Mouse (Mus musculus): ENCODE measurements around the gene Ptprj. TPM values are rescaled to one million over a fixed set of nuclear protein-coding genes. Genes with fewer than 3 reads are reported as not detected.

Gene Ptprj
- polyA plus RNA-seq, 1 experiment, result 25.1 TPM

DNA sequence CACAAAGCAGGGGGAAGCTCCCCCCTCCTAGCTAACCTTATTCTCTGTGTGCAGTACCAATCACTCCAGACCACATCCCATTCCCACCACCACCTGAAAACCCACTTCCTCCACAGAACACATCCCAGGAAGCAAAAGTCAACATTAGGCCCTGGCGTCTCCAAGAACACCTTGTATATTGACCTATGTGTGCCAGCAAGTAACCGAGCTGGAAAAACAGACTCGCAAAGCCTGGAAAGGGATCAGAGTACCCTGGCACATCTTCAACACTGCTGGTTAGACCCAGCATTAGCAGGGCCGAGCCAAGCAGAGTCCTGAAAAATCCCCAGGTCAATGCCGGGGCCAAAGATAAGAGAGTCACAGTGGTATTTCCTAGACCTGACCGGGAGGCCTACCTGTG, 58.0 kb downstream of the Ptprj start:
- H3K27ac ChIP-seq (ENCODE audit: control insufficient read depth, insufficient read depth, low read depth, low read length, poor library complexity), result 0 out of 2 replicates have a peak overlapping the region, but pooled peaks have one; percentile 12
- TF ChIP-seq POLR2A (IDR thresholded peaks at IDR 0.05; ENCODE audit: borderline replicate concordance, control insufficient read depth, low read depth, low read length) (no peak), CTCF (IDR thresholded peaks at IDR 0.05; ENCODE audit: control insufficient read depth, insufficient read depth, low read length) (no peak)
- WGBS, result 84% methylated on average over 6 of the region's 6 CpGs
- no peak overlapping the region for H3K4me3 ChIP-seq (replicated peaks; ENCODE audit: control insufficient read depth, low read depth, low read length)
- H3K4me1 ChIP-seq (ENCODE audit: control insufficient read depth, insufficient read depth, low read length), result peaks cover 13% of the 10 kb centered on the region

DNA sequence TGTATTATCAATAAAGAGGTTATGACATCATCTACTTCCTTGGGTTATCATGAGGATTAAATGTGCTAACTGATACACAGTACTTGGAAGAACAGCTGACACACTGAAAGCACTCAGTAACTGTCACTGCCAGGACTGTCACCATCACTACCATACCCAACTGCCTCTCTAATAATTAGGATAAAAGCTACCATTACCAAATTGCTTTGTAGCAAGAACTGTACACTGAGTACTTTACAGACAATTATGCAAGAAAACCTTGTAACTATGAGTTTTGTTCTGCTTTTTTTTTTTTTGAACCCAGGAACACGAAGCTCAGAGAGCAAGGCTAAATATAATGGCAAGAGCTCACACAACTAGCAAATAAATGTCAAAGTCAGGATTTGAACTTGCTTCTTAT, 58.5 kb downstream of the Ptprj start:
- H3K4me3 ChIP-seq (replicated peaks; ENCODE audit: control insufficient read depth, low read depth, low read length), result no peak overlapping the region
- WGBS, result 14% methylated on average over 1 of the region's 1 CpGs
- H3K4me1 ChIP-seq (ENCODE audit: control insufficient read depth, insufficient read depth, low read length), result peaks cover 13% of the 10 kb centered on the region
- TF ChIP-seq POLR2A (IDR thresholded peaks at IDR 0.05; ENCODE audit: borderline replicate concordance, control insufficient read depth, low read depth, low read length) (no peak), CTCF (IDR thresholded peaks at IDR 0.05; ENCODE audit: control insufficient read depth, insufficient read depth, low read length) (no peak)
- H3K27ac ChIP-seq (ENCODE audit: control insufficient read depth, insufficient read depth, low read depth, low read length, poor library complexity), result no peak overlapping the region; the same call in 1 of the 2 replicates

DNA sequence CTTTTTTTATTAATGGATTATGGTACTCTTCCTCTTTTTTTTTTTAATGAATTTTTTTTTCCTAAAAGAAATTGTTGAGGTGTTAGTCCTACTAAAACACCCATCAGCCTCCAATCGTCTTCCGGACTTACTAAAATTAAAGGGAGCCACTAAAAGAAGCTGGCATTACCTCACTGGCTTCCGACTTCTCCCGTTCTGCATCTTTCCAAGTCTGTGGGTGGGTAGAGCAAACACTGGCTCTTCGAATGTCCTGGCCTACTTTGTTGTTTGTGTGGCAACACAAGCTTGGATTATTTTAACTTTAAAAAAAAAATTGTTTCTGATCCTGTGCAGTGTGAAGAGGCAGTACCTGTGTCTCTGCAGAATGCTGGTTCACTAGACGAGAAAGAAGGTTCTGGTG, 62.2 kb downstream of the Ptprj start:
- Histone ChIP-seq H3K4me3 (replicated peaks; ENCODE audit: control insufficient read depth, low read depth, low read length) (no peak overlapping the region), H3K27ac (ENCODE audit: control insufficient read depth, insufficient read depth, low read depth, low read length, poor library complexity) (no peak overlapping the region), H3K4me1 (ENCODE audit: control insufficient read depth, insufficient read depth, low read length) (peaks cover 11% of the 10 kb centered on the region)
- no peak for TF ChIP-seq CTCF (IDR thresholded peaks at IDR 0.05; ENCODE audit: control insufficient read depth, insufficient read depth, low read length)
- TF ChIP-seq POLR2A (IDR thresholded peaks at IDR 0.05; ENCODE audit: borderline replicate concordance, control insufficient read depth, low read depth, low read length), result no peak
- WGBS, result 88% methylated on average over 6 of the region's 6 CpGs

DNA sequence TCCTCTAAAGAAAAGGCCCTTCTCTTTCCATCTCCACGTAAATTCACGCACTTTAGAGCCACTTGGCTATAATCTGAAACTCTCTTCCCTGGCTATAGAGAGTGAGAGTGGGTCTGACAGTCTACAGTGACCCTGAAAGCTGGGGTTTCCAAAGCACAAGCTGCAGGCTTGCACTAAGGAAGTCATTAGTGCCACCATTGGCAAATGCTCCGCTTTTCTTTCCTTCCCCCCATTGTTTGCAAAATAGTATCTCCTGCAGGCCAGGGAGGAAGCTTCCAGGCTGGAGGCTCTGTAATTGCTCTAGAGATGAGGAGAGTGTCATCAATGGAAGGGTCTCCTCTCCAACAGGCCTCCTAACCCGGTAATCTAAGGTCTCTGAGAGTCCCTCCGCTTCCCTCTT, 65.5 kb downstream of the Ptprj start:
- no peak overlapping the region for H3K4me3 ChIP-seq (replicated peaks; ENCODE audit: control insufficient read depth, low read depth, low read length)
- H3K4me1 ChIP-seq (ENCODE audit: control insufficient read depth, insufficient read depth, low read length), result no peaks in the 10 kb centered on the region; the same call in 1 of the 2 replicates
- no peak overlapping the region for H3K27ac ChIP-seq (ENCODE audit: control insufficient read depth, insufficient read depth, low read depth, low read length, poor library complexity)
- 77% methylated on average over 5 of the region's 5 CpGs for whole genome bisulfite sequencing
- TF ChIP-seq CTCF (IDR thresholded peaks at IDR 0.05; ENCODE audit: control insufficient read depth, insufficient read depth, low read length), result no peak
- TF ChIP-seq POLR2A (IDR thresholded peaks at IDR 0.05; ENCODE audit: borderline replicate concordance, control insufficient read depth, low read depth, low read length), result no peak

DNA sequence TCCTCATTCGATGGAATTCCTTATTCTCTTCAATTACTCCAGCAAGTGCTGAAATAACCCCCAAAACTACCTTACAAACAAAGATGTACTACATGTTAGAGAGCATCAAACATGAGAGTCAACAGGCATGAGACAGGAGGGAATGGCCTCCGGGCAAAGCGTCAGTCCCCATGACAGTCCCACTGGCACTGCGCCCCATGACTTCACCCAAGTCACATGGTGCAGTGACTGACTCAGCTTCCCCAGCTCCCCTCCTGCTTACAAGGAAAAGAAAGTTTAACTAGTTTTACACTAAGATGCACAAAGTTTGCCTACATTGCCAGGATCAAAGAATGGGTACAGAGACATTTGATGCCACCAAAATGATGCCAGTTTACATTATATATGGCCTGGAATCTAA, 71.2 kb downstream of the Ptprj start:
- H3K4me3 ChIP-seq (replicated peaks; ENCODE audit: control insufficient read depth, low read depth, low read length), result no peak overlapping the region
- no peak overlapping the region for H3K27ac ChIP-seq (ENCODE audit: control insufficient read depth, insufficient read depth, low read depth, low read length, poor library complexity)
- 86% methylated on average over 4 of the region's 4 CpGs for whole genome bisulfite sequencing
- H3K4me1 ChIP-seq (ENCODE audit: control insufficient read depth, insufficient read depth, low read length), result peaks cover 4% of the 10 kb centered on the region; the same call in 1 of the 2 replicates
- TF ChIP-seq POLR2A (IDR thresholded peaks at IDR 0.05; ENCODE audit: borderline replicate concordance, control insufficient read depth, low read depth, low read length) (no peak), CTCF (IDR thresholded peaks at IDR 0.05; ENCODE audit: control insufficient read depth, insufficient read depth, low read length) (no peak)

- H3K4me1 ChIP-seq (ENCODE audit: control insufficient read depth, insufficient read depth, low read length), result peaks cover 10% of the 10 kb centered on the region
- H3K27ac ChIP-seq (ENCODE audit: control insufficient read depth, insufficient read depth, low read depth, low read length, poor library complexity), result no peak overlapping the region
- H3K4me3 ChIP-seq (replicated peaks; ENCODE audit: control insufficient read depth, low read depth, low read length), result no peak overlapping the region
- TF ChIP-seq CTCF (IDR thresholded peaks at IDR 0.05; ENCODE audit: control insufficient read depth, insufficient read depth, low read length) (no peak), POLR2A (IDR thresholded peaks at IDR 0.05; ENCODE audit: borderline replicate concordance, control insufficient read depth, low read depth, low read length) (no peak)
- 83% methylated on average over 3 of the region's 3 CpGs for WGBS
Observed at GRCm38 (mm10) chr2:90506143-90506542, 74.3 kb downstream of the Ptprj start.

DNA sequence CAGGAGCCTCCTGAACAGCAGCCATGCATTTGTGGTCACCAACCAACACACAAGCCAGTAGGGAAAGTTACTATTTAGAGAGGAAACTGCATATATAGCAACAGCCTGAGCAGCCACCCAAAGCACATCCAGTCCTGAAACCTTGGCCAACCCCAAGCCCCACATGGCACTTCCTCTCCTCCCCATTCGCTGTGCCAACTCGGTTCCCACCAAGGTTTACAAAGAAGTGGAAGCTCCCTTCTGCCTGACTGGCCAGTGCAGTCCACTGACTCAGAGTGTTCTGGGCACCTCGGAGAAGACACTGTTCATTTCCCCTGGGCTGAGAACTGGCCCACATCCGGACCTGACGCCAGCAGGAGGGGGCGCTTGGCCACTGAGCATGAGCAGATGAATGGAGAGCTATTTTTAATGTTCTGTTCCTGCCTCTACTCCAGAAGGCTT, 75.7 kb downstream of the Ptprj start:
- peaks cover 10% of the 10 kb centered on the region for H3K4me1 ChIP-seq (ENCODE audit: control insufficient read depth, insufficient read depth, low read length)
- TF ChIP-seq CTCF (IDR thresholded peaks at IDR 0.05; ENCODE audit: control insufficient read depth, insufficient read depth, low read length) (peak; percentile 51), POLR2A (IDR thresholded peaks at IDR 0.05; ENCODE audit: borderline replicate concordance, control insufficient read depth, low read depth, low read length) (no peak)
- 2% methylated on average over 6 of the region's 6 CpGs for WGBS

GRCm38 (mm10) chr2:90503182-90503833, 77.1 kb downstream of the Ptprj start:
- Histone ChIP-seq H3K27ac (ENCODE audit: control insufficient read depth, insufficient read depth, low read depth, low read length, poor library complexity) (peak overlapping the region; percentile 55), H3K4me1 (ENCODE audit: control insufficient read depth, insufficient read depth, low read length) (peaks cover 10% of the 10 kb centered on the region), H3K4me3 (replicated peaks; ENCODE audit: control insufficient read depth, low read depth, low read length) (no peak overlapping the region)
- 24% methylated on average over 3 of the region's 3 CpGs for WGBS
- no peak for TF ChIP-seq CTCF (IDR thresholded peaks at IDR 0.05; ENCODE audit: control insufficient read depth, insufficient read depth, low read length)
- TF ChIP-seq POLR2A (IDR thresholded peaks at IDR 0.05; ENCODE audit: borderline replicate concordance, control insufficient read depth, low read depth, low read length), result no peak

More for the DNA sequence above, 75.7 kb downstream of the Ptprj start:
- Histone ChIP-seq H3K4me3 (replicated peaks; ENCODE audit: control insufficient read depth, low read depth, low read length) (no peak overlapping the region), H3K27ac (ENCODE audit: control insufficient read depth, insufficient read depth, low read depth, low read length, poor library complexity) (peak overlapping the region; percentile 52)

Data from bone marrow, adult 2 months (tissue).